Mouse (Mus musculus) erythroblast, adult 5-6 weeks (primary cell): ENCODE results near the gene Txndc9. TPM values are rescaled to one million over a fixed set of nuclear protein-coding genes. Genes with fewer than 3 reads are reported as not detected.
A peak's percentile ranks its signal among the peaks of the same experiment; 100 is the strongest.

Source experiments
- ATAC-seq: replicated peaks from 2 replicates; pipeline ENCODE4 v1.8.0; 2016; ENCODE audit warnings: moderate number of reproducible peaks, mild to moderate bottlenecking, moderate TSS enrichment, inconsistent platforms; ENCODE audit not compliant: poor library complexity, low FRiP score, severe bottlenecking
- total RNA-seq, 2 experiments: library from RNA; stranded (forward) in 1 of 2; stranded (reverse) in 1 of 2; fragments of 150-400 nt in 1 of 2; fragments of 200-764, 138-1000 nt in 1 of 2; gene quantifications; 2 replicates each; pipeline versions ENCODE4 v1.2.3 to v1.2.4; 2015 to 2017; ENCODE audit warnings: low replicate concordance in 2 of 2

Txndc9 gene
- total RNA-seq (2015; ENCODE audit: low replicate concordance) (22.6 and 24.0 TPM in 2 replicates), total RNA-seq (2017; ENCODE audit: low replicate concordance) (24.8 and 30.1 TPM in 2 replicates)

- peak; percentile 79 for ATAC-seq
Observed at GRCm38 (mm10) chr1:37997867-37998266, at the start of gene Txndc9, which contains the start of gene Eif5b. Gene Txndc9 (minus strand): TSS chr1:37997893. Gene Eif5b (plus strand): TSS chr1:37998010.

- ATAC-seq = no peak
Observed at GRCm38 (mm10) chr1:38038898-38039297, 41.2 kb upstream of the Txndc9 start.

DNA sequence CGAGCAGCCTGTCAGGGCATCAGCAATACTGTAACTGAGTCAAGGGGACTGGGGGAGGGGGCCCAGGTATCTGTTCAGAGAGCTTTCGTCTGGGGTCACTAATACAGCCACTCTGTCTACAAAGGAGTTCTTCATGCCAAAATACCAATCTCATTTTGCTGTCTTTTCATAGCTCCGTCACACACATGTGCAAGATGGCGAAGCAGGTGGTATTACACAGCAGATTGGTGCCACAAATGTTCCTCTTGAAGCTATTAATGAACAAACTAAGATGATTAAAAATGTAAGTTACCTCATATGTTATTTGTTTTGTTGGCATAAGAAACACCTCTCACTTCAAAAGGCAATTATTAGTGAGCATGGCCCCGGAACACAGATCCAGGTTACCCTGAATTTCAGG, 39.7 kb upstream of the Txndc9 start:
- ATAC-seq = no peak

- no peak for ATAC-seq
Observed at GRCm38 (mm10) chr1:38035521-38035920, 37.8 kb upstream of the Txndc9 start.

DNA sequence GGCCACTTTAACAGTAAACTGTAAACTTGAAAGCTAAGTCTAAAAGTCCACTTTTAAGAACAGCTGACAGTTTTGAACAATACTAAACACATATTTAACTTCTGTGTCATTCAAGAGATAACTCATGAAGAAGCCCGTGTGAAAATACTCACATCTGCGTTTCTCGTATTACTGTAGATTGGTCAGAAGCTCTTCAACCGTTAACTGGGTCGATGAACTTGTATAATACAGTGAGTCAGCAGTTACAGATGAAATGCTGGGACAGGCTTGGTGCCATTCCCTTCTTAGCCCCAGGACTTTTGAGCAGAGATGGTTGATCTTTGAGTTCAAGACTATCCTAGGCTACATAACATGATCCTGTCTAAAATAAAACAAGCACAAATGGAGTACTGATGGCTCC, 33.7 kb upstream of the Txndc9 start:
- ATAC-seq = no peak

DNA sequence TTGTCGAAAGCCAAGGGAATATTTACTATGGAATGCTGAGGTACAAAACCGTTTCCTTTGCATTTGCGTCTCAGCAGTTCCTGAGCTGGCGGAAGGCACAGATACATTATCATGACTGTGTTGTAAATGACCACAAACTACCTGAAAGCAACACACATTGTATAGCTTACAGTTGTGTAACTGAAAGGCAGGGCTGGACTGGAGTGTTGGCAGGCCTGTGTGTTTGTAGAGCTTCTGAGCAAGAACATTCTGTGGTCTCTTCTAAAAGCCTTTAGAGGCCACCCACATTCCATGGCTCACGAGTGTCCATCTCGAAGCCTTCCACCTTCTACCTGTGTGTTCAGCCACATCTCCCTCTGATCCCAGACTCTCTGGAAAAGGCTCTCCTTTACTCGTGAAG, 29.6 kb upstream of the Txndc9 start:
- ATAC-seq = no peak

DNA sequence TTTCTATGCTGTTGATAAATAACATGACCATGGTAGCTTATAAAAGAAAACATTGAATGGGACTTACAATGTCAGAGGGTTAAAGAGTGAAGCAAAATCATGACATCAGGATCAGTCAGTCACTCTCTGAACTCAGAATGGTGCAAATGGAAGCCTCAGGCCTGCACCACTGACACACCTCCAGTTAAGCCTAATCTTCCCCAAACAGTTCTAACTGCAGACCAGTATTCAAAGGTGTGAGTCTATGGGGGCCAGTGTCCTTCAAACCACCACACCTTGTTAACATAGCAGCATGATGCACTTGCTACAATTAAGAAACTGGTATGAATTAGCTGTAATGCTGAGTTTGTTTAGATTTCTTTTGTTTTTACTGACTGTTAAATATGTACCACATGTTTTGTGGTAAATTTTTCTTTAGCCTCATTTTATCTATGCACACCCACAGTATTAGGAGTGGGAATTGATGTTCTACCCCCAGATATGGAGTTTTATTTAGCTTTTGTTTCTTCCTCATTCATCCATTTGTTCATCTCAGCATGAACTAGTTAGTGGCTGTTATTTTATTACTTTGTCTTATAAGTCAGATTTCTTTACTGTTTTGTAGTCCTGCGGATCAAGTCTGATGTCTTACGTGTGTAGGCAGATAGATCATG, 17.0 kb upstream of the Txndc9 start:
- ATAC-seq = no peak

DNA sequence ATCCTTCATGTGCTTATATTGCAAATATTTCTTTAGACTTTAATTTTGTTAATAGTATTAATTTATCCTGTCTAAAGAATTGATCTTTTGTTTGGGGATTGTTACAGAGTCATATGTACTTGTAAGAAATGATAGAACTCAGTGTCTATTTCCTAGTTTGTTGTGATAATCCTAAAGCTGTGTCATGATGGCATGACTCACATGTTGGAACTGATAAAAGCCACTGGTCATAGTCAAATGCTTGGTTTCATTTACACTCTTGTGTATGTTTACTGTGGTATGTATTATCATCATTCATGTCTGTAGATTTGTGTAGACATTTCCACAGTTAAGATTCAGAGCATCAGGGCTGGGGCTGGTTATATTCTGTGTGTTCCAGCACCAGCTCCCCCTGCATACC, 14.8 kb upstream of the Txndc9 start:
- ATAC-seq = peak; percentile 70

GRCm38 (mm10) chr1:38012104-38012503, 14.4 kb upstream of the Txndc9 start:
- no peak for ATAC-seq

DNA sequence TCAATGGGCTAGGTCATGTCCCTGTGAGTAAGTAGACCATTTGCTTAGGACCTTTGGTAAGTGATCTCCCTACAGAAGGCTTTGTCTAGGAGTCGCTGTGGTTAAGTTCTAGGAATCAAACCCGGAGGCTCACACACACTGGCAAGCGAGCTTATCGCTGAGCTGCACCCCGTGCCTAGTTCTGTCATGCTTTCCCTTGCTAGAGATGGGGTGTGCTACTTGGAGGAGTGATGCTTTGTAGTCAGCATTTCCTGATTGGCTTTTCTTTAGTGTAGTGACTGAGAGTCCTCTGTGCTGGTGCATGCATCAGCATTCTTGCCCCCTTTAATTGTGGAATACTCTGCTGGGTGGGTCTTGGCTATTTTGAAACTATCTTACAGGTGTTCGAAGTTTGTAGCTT, 14.0 kb upstream of the Txndc9 start:
- peak; percentile 96 for ATAC-seq

GRCm38 (mm10) chr1:38006741-38007140, 9.0 kb upstream of the Txndc9 start:
- no peak for ATAC-seq

- no peak for ATAC-seq
Observed at GRCm38 (mm10) chr1:38003046-38003445, 5.4 kb upstream of the Txndc9 start.

DNA sequence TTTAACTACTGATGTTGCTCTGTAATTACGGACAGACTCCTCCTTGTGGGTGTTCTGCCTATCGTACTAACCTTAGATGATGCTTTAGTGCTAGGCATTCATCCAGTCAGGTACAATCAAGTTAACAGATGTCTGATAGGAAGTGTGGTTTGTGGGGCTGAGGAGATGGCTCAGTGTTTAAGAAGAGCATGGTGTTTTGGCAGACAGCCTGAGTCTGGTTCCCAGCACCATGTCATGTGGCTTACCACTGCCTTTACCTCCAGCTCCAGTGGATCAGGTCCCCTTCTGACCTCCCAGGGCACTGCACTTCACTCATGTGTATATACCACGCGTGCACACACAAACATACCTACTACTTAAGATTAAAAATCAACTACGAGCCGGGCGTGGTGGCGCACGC, 4.3 kb upstream of the Txndc9 start:
- ATAC-seq = no peak

- no peak for ATAC-seq
Observed at GRCm38 (mm10) chr1:38000844-38001243, 3.2 kb upstream of the Txndc9 start.

- ATAC-seq = no peak
Observed at GRCm38 (mm10) chr1:37999552-37999951, 1.9 kb upstream of the Txndc9 start.

GRCm38 (mm10) chr1:37998371-37999199, 892 bp upstream of the Txndc9 start:
- no peak for ATAC-seq

GRCm38 (mm10) chr1:37996877-37997484, 712 bp downstream of the Txndc9 start:
- ATAC-seq = peak; percentile 90

DNA sequence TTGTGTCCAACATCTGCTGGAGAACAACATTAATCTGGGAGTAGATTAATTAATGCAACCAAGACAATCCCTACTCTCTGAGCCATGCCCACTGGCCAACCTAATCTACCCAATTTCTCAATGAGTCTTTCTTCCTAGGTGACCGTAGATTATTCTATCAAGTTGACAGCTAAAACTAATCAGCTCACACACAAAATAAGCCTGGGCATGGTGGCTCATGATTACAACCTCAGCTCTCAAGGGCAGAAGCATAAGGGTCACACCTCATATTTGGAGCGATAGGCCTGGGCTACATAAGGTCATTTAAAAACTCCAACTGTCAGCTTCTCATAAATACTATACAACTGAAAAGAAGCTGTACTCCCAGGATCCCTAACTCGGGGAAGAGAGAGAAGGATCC, 1.5 kb downstream of the Txndc9 start:
- no peak for ATAC-seq

DNA sequence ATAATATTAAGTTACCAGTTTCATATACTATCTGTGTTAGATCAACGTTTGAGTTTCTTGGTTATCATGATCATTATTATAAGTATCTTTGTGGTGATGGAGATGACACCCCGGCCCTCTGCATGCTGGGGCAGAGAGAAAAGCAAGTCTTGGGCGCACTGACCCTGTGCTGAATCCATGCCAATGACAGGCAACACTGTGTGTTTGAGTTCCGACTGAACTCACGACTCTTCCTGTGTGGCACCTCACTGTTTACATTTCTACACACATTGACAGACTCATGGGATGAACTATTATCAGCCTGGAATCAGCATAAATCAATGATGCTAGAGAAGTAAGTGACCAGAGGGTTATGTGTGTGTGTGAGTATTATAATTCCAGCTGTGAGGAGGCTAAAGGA, 9.8 kb downstream of the Txndc9 start:
- no peak for ATAC-seq

- ATAC-seq = no peak
Observed at GRCm38 (mm10) chr1:37985764-37986323, 11.8 kb downstream of the Txndc9 start.
